Mouse (Mus musculus): ENCODE data around the gene C330007P06Rik. TPM values are rescaled to one million over a fixed set of nuclear protein-coding genes. Genes with fewer than 3 reads are reported as not detected.
A peak's percentile ranks its signal among the peaks of the same experiment; 100 is the strongest.

The C330007P06Rik gene
- polyA plus RNA-seq, 1 experiment from 2014 or later = 9.2 TPM

- no peaks in the 10 kb centered on the region for H3K27me3 ChIP-seq (ENCODE audit: insufficient read depth, low read length)
- 37% methylated on average over 3 of the region's 3 CpGs for WGBS (ENCODE audit: insufficient replicate concordance)
- no peak for ATAC-seq
- H3K36me3 ChIP-seq (replicated peaks; ENCODE audit: insufficient read depth, low read length) = no peaks in the 10 kb centered on the region
- no peak for DNase-seq
- no peak overlapping the region for H3K4me2 ChIP-seq (ENCODE audit: low read depth, low read length)
- H3K4me3 ChIP-seq (ENCODE audit: low read depth, low read length) = no peak overlapping the region
- H3K27ac ChIP-seq (ENCODE audit: low read depth) = no peak overlapping the region
- peaks cover under 1% of the 10 kb centered on the region; the same call in 1 of the 2 replicates for H3K4me1 ChIP-seq (ENCODE audit: insufficient read depth)
- no peaks in the 10 kb centered on the region for H3K9me3 ChIP-seq (ENCODE audit: low read length)
- TF ChIP-seq EP300 (IDR thresholded peaks at IDR 0.05; ENCODE audit: low read depth) (no peak), CTCF (IDR thresholded peaks at IDR 0.05; ENCODE audit: low read depth) (no peak)
- H3K9ac ChIP-seq (replicated peaks) = no peak overlapping the region
Measured at GRCm38 (mm10) chrX:36870372-36870771, 3.5 kb downstream of the C330007P06Rik start.

GRCm38 (mm10) chrX:36864609-36865328 lies 9.1 kb downstream of the C330007P06Rik start:
- Histone ChIP-seq H3K4me1 (ENCODE audit: insufficient read depth) (no peaks in the 10 kb centered on the region), H3K4me3 (ENCODE audit: low read depth, low read length) (peak overlapping the region; percentile 56), H3K9me3 (ENCODE audit: low read length) (no peaks in the 10 kb centered on the region), H3K27me3 (ENCODE audit: insufficient read depth, low read length) (no peaks in the 10 kb centered on the region), H3K27ac (ENCODE audit: low read depth) (peak overlapping the region; percentile 84), H3K9ac (replicated peaks) (no peak overlapping the region), H3K4me2 (ENCODE audit: low read depth, low read length) (peak overlapping the region; percentile 54), H3K36me3 (replicated peaks; ENCODE audit: insufficient read depth, low read length) (no peaks in the 10 kb centered on the region)
- DNase-seq = no peak
- TF ChIP-seq EP300 (IDR thresholded peaks at IDR 0.05; ENCODE audit: low read depth) = no peak
- no peak for TF ChIP-seq CTCF (IDR thresholded peaks at IDR 0.05; ENCODE audit: low read depth)
- WGBS (ENCODE audit: insufficient replicate concordance) = 55% methylated on average over 8 of the region's 8 CpGs
- ATAC-seq = no peak

- Histone ChIP-seq H3K9me3 (ENCODE audit: low read length) (no peaks in the 10 kb centered on the region), H3K36me3 (replicated peaks; ENCODE audit: insufficient read depth, low read length) (no peaks in the 10 kb centered on the region), H3K9ac (replicated peaks) (peak overlapping the region; percentile 62), H3K27ac (ENCODE audit: low read depth) (peak overlapping the region; percentile 84), H3K4me2 (ENCODE audit: low read depth, low read length) (peak overlapping the region; percentile 67), H3K4me1 (ENCODE audit: insufficient read depth) (no peaks in the 10 kb centered on the region), H3K4me3 (ENCODE audit: low read depth, low read length) (peak overlapping the region; percentile 56), H3K27me3 (ENCODE audit: insufficient read depth, low read length) (no peaks in the 10 kb centered on the region)
- 14% methylated on average over 36 of the region's 44 CpGs for WGBS (ENCODE audit: insufficient replicate concordance)
- ATAC-seq = peak; percentile 96
- DNase-seq = peak; percentile 85
- no peak for TF ChIP-seq CTCF (IDR thresholded peaks at IDR 0.05; ENCODE audit: low read depth)
- TF ChIP-seq EP300 (IDR thresholded peaks at IDR 0.05; ENCODE audit: low read depth) = peak; percentile 61
Measured at GRCm38 (mm10) chrX:36863766-36864608, 9.9 kb downstream of the C330007P06Rik start.

GRCm38 (mm10) chrX:36852631-36853030 lies 21.3 kb downstream of the C330007P06Rik start:
- Histone ChIP-seq H3K36me3 (replicated peaks; ENCODE audit: insufficient read depth, low read length) (peaks cover 2% of the 10 kb centered on the region), H3K27me3 (ENCODE audit: insufficient read depth, low read length) (no peaks in the 10 kb centered on the region), H3K4me1 (ENCODE audit: insufficient read depth) (no peaks in the 10 kb centered on the region), H3K9ac (replicated peaks) (no peak overlapping the region), H3K9me3 (ENCODE audit: low read length) (no peaks in the 10 kb centered on the region), H3K27ac (ENCODE audit: low read depth) (no peak overlapping the region), H3K4me3 (ENCODE audit: low read depth, low read length) (no peak overlapping the region), H3K4me2 (ENCODE audit: low read depth, low read length) (no peak overlapping the region)
- no peak for DNase-seq
- TF ChIP-seq EP300 (IDR thresholded peaks at IDR 0.05; ENCODE audit: low read depth) (no peak), CTCF (IDR thresholded peaks at IDR 0.05; ENCODE audit: low read depth) (no peak)
- no peak for ATAC-seq
- 85% methylated on average over 8 of the region's 8 CpGs for WGBS (ENCODE audit: insufficient replicate concordance)

GRCm38 (mm10) chrX:36847152-36847551 lies 26.8 kb downstream of the C330007P06Rik start:
- no peak for ATAC-seq
- Histone ChIP-seq H3K9me3 (ENCODE audit: low read length) (no peaks in the 10 kb centered on the region), H3K27me3 (ENCODE audit: insufficient read depth, low read length) (no peaks in the 10 kb centered on the region), H3K4me2 (ENCODE audit: low read depth, low read length) (no peak overlapping the region), H3K4me3 (ENCODE audit: low read depth, low read length) (no peak overlapping the region), H3K9ac (replicated peaks) (no peak overlapping the region), H3K27ac (ENCODE audit: low read depth) (no peak overlapping the region), H3K4me1 (ENCODE audit: insufficient read depth) (no peaks in the 10 kb centered on the region), H3K36me3 (replicated peaks; ENCODE audit: insufficient read depth, low read length) (peaks cover 2% of the 10 kb centered on the region)
- no peak for TF ChIP-seq CTCF (IDR thresholded peaks at IDR 0.05; ENCODE audit: low read depth)
- 61% methylated on average over 1 of the region's 1 CpGs for WGBS (ENCODE audit: insufficient replicate concordance)
- DNase-seq = no peak

- Histone ChIP-seq H3K27me3 (ENCODE audit: insufficient read depth, low read length) (no peaks in the 10 kb centered on the region), H3K36me3 (replicated peaks; ENCODE audit: insufficient read depth, low read length) (peaks cover 2% of the 10 kb centered on the region; the same call in 1 of the 2 replicates), H3K9me3 (ENCODE audit: low read length) (no peaks in the 10 kb centered on the region), H3K4me2 (ENCODE audit: low read depth, low read length) (no peak overlapping the region), H3K27ac (ENCODE audit: low read depth) (peak overlapping the region; percentile 34; the same call in 1 of the 2 replicates), H3K4me1 (ENCODE audit: insufficient read depth) (no peaks in the 10 kb centered on the region), H3K4me3 (ENCODE audit: low read depth, low read length) (no peak overlapping the region), H3K9ac (replicated peaks) (no peak overlapping the region)
- 35% methylated on average over 4 of the region's 4 CpGs for WGBS (ENCODE audit: insufficient replicate concordance)
- ATAC-seq (no peak), DNase-seq (peak; percentile 22)
- TF ChIP-seq EP300 (IDR thresholded peaks at IDR 0.05; ENCODE audit: low read depth) (no peak), CTCF (IDR thresholded peaks at IDR 0.05; ENCODE audit: low read depth) (no peak)
Measured at GRCm38 (mm10) chrX:36843346-36843990, 30.4 kb downstream of the C330007P06Rik start.

Measured in liver, postnatal 0 days (tissue).